Mouse (Mus musculus) thymus, postnatal 36 days (tissue): ENCODE results near the gene Taf10.
"Not testable (repeated sequence)": the region's sequence is repeated elsewhere in the genome, so short reads cannot be mapped to it uniquely, and the experiment has no call there.

Experiments
- DNase-seq, 2 experiments: peaks; one replicate each; pipeline ENCODE4 v3.0.0; 2022; ENCODE audit warnings: mixed read lengths in 2 of 2

Taf10 gene

DNA sequence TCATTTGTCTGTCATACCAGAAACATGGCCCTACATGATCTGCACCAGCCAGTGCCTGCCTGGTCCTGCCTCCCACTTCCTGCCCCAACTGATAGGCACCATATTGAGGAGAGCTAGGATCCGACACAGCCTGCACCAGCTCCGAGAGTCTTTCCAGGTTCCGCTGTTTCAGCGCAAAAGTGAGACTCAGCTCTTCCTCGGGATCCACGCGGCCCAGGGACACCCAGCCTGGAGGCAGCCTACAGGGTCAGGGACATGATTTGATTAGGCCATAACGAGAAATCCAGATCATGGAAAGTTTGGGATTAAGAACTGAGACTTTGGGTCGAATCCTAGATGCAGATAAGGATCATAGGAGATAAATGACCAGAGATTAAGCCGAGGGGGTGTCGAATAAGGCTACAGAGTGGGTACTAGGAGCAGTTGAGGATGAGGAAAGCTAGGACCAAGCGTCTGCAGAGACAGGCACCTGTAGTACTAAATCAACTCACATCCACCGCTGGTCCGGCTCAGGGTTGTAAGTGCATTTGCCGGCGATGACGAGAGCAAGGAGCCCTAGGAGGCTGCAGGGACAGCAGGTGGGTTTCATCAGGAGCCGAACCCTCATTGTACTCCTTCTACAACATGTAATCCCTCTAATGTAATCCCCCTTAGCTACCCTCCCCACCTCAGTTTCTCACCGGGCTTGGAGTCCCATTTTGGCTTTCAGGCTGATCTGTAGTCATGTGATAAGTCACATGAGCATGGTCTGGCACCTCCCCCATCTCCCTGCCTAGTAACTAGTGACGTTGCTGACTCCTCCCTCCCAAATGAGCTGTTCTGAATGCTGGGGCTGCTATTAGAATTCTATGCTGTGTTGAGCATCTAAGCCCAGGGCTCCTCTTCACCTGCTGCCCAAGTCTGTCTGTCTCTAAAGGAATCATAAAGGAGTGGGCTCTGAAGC lies 7.6 kb upstream of the Taf10 start, which contains the start of gene Tpp1:
Tpp1 (minus strand) TSS at position 745 of the 943 bp plus-strand sequence.
- DNase-seq = peak; percentile 86 to 89

DNA sequence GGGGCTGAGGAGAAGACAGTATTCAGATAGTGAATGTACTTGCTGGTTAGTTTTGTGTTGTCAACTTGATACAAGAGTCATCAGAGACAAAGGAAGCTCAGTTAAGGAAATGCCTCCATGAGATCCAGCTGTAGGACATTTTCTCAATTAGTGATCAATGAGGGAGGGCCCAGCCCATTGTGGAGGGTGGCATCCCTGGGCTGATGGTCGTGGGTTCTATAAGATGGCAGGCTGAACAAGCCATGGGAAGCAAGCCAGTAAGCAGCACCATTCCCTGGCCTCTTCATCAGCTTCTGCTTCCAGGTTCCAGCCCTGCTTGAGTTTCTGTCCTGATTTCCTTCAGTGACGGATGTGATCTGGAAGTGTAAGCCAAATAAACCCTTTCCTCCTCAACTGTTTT lies 3.6 kb upstream of the Taf10 start:
- DNase-seq = no peak

DNA sequence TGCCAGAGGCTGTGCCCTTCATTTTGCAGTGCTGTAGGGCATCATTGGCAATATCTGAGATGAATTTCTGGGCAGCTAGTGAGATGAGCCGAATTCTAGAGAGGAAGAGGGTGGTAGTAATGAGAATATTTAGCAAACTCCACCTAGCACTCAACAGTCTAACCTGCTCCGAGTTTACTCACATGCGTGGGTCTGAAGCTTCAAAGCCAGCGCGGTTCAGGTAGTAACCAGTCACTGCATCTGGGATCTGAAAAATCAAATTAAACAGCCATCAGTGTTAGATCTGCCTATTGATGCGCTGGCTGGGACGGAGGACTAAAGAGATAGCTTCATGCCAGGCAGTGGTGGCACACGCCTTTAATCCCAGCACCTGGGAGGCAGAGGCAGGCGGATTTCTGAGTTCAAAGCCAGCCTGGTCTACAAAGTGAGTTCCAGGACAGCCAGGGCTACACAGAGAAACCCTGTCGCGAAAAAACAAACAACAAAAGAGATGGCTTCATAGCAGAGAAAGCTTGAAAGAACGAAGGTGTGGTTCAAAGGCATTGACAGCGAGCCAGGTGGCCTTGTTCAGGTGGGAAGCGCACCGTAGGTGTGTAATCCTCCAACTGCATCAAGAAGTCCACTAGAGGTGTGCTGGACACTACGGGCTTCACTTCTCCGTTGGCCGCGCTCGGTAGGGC lies 775 bp downstream of the Taf10 start:
- DNase-seq = not testable (repeated sequence)

DNA sequence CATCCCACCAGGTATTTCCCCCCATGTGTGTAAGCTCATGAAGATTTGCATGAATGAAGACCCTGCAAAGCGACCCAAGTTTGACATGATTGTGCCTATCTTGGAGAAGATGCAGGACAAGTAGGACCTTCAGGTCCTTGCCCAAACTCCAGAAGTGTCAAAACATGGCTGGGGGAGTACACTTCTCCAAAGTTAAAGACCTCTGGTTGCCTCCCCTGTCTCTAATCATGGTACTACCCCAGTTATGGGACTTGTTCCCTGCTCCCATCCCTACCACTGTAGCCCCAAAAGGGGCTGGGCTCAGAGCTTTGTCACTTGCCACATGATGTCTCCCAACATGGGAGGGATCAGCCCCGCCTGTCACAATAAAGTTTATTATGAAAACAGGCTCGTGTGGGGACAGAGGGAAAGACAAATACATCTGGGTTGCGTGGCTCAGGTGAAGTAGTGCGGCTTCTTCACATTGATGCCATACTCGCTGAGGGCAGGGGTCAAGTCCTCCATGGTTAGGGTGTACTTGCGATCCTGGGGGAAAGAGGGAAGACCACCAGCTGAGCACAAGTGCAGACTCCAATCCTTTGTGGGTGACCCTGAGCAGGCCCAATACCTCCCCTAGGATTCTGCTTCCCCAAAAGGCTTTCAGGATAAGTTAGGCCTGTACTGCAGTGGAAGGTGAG lies 1.5 kb downstream of the Taf10 start:
- DNase-seq = not testable (repeated sequence)

DNA sequence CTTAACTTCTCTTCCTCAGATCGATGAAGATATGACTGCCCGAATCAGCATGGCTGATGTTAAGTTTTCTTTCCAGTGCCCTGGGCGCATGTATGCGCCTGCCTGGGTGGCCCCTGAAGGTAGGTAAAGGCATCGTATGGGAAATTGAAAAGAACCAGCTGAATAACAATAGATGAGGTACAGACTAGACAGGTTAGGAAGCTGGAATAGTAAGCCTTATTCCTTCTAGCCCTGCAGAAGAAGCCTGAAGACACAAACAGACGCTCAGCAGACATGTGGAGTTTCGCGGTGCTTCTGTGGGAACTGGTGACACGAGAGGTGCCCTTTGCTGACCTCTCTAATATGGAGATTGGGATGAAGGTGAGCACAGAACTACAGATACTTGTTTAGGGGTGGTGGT lies 2.2 kb downstream of the Taf10 start:
- no peak for DNase-seq

DNA sequence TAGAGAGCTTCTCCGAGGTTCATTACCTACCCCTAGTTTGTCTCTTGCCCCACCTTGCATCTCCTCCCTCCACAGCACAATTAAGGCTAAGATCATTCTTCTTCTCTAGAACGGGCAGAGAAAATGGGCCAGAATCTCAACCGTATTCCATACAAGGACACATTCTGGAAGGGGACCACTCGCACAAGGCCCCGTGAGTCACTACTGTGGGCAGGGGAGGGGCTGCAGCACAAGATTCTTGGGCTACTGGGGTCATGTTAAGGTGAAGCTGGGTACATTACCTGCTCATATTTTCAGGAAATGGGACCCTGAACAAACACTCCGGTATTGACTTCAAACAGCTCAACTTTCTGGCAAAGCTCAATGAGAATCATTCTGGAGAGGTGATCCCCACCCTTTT lies 3.3 kb downstream of the Taf10 start:
- no peak for DNase-seq

DNA sequence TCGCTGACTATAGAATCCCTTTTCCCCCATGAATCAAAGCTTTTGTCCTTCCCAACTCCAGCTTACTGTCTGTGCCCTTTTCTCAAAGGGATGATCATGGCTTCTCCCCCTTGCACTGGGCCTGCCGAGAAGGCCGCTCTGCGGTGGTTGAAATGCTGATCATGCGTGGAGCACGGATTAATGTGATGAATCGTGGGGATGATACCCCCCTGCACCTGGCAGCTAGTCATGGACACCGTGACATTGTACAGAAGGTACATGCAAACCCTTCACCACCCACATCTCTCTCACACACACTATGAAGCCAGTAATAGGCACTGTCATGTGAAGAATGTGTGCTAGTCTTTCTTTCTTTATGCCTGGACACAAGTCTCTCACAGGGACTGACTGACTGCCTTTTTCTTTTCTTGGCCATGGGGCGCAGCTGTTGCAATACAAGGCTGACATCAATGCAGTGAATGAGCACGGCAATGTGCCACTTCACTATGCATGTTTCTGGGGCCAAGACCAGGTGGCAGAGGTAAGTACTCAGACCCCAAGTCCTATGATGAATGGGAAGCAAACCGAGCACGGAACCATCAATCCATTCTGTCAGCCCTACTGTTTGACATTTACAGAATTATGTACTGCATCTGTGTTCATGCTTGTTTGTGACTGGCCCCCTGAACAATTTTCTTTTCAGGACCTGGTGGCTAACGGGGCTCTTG lies 3.9 kb downstream of the Taf10 start:
- no peak for DNase-seq

DNA sequence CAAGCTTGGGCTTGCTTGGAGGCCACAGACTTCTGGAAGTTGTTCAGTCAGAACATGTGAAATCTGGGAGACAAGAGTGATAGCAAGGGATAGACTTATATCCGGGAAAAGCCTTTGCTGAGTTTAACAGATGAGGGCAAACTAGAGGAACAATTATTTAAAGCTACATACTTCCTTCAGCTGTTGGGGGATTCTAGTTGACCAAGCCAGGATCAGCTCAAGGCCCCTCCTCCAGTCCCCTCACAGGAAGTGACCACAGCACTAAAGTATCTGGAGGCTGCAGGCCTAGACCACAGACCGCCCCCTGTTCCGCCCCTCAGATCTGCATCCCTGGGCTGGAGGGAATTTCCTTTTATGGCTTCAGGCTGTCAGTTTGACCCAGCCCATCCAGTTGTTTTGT lies 5.2 kb downstream of the Taf10 start:
- no peak for DNase-seq

DNA sequence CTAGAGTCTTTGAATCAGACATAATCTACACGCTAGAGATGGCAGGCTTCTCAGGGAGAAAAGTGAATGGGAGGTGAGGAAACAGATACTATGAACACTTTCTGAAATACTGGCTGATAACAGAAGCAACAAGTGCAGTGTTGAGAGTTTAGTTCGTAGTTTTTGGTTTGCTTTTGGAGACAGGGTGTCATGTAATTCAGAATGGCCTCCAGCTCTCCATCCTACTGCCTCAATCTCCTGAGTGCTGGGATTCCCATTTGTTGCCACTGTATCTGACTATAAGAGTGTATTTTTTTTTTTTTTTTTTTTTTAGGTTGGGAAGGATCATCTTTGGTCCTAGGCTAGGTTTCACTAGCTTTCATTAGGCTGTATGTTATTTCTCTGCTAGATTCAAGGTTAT lies 5.9 kb downstream of the Taf10 start:
- DNase-seq = no peak

DNA sequence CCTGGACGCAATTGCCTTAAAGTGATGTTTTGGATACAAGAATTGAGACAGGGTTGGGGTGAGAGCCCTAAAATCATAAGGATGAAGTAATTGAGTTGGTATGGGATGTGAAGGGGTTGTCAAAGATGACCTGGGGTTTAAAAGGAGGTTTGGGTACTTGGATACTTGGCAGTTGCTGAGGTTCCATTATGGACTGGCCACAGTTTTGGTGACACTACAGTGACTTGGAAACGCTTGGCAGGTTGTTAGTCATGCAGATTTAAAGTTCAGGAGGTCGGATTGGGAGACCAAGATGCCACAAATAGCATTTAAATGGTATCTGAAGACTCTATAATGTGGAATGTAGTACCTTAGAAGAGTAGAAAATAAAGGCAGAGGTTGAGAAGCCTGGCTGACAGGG lies 6.5 kb downstream of the Taf10 start:
- DNase-seq = no peak

DNA sequence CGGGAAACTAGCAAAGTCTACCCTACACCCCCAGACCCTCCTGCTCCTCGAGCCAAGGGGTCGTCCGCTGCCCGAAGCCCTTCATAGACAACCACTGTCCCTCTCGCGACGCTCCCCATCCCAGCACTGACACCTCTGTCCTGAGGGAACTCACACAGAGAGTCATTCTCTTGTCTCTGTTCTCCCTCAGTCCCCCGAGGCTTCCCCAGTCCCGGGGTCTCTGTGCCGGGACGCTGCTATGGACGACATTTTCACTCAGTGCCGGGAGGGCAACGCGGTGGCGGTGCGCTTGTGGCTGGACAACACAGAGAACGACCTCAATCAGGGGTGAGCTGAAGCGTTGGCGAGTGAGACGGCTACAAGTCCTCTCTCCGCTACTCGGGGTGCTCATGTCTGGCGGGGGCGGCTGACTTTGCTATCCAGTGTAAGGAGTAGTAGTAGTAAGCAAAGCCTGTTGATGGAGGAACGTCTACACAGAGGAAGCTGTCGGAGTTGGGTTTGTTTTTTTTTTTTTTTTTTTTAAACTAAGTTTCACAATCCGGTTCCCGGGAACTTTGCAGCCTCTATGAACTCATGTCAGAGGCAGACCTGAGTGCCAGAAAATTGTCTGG lies 7.1 kb downstream of the Taf10 start, which contains the start of gene Rrp8:
Rrp8 (minus strand) TSS at position 475 of the 611 bp plus-strand sequence.
- peak; percentile 47 to 48 for DNase-seq

DNA sequence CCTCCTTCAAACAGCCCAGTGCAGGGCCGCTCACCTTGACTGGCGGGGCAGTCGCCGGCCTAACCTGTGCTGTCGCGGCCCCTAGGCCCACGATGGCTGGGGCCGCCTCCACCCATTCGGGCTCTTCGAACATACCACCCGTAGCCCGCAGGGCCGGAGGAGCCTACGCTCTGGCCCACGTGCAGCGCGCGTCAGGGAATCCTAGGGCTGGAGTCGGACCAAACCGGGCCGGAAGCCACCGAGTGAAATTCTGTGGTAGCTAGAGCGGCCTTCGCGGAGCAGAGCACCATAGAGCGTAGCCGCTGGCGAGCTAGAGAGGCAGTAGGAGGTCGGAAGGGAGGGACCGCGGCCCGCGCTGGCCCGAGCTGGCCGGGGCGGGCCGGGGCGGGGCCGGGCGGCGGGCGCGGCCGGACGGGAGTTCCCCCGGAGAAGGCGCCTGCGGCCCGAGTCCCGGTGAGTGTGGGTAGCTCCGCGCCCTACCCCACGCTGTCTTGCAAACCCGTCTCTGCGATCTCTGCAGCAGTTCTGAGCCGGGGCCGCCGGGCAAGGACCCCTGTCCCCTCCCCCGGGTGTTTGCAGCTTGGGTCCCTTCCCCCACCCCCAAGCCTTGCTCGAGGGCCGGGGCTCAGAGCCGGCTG lies 7.8 kb downstream of the Taf10 start, which contains the start of gene Ilk:
Ilk (plus strand) TSS at position 329 of the 638 bp plus-strand sequence.
- peak; percentile 83 to 87 for DNase-seq

DNA sequence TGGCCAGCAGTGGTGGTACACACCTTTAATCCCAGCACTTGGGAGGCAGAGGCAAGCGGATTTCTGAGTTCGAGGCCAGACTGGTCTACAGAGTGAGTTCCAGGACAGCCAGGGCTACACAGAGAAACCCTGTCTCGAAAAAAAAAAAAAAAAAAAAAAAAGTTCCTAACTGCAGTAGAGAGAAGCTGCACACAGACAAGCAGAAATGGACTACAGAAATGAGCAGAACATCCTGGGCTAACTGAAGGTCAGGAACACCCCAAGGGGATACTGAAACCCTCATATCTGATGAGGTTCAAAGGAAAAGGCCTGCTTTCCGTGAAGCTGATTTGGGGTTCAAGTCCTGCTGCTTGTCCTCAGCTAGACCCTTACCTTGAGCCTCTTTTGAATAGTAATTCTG lies 8.7 kb downstream of the Taf10 start:
- not testable (repeated sequence) for DNase-seq

DNA sequence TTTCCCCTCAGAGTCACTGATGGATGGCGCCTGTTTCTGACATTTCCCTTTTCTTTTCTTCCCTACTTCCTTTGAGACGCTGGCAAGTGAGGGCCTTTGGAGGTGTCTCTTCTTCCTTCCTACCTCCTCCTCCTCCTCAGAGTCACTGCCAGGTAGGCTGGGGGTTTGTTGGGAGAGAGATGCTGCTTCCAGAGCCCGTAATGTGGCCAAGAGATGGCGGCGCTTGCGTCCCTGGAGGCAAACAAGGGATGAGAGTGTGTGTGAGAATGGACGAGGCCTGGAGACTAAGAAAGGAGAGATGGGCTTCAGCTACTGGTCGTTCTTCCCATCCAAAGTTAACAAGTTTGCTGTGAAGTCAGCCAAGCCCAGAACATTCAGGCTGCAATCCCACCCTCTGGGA lies 9.3 kb downstream of the Taf10 start:
- DNase-seq = no peak

DNA sequence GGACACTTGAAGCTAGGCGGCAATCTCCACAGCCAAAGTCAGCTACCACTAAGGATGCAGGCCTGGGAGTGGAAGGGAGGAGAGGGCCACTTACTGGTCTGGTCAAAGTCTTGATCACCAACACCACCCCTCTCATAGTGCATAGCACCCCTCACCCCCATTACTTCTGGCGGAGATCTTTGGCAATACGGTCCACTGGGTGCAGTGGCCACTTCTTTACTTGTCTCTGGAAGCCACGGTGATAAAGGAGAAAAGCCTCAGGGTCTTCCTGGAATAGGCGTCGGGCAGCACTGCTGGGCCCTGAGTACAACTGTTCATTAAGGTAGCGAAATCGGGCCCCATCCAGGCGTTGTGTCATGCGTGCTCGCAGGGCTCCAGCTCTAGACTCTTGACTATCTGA lies 10.3 kb downstream of the Taf10 start:
- no peak for DNase-seq

DNA sequence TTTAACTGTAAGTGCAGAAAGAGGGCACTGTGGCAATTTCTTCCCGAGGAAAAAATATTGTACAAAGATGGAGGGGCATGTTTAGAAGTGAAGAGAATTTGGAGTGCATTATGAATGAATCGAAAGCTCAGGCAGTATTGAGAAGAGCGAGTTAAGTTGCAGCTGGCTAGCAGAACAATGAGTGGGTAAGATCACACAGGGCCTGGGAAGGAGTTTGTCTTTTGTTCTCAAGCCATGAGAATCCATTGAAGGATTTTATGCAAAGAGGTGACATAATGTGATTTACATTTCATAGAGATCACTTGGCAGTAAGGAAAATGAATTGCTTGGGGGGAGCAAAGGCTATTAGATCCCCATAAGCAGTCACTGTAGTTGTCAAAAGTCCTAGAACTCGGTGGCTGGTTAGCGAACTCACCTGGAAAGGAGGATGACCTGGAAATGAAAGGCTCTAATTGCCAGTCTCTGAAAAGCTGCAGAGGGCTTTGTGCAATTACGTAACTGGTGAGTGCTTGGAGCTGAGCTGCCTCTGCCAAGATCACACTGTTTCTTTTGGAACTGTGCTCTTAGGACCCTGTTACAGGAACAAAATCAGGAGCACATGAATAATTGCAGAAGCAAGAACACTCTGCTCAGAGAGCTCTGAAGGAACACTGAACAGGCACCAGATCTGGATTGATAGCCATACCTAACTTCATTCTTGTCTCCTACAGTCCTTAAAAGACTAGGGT lies 15.3 kb downstream of the Taf10 start:
- DNase-seq = no peak

DNA sequence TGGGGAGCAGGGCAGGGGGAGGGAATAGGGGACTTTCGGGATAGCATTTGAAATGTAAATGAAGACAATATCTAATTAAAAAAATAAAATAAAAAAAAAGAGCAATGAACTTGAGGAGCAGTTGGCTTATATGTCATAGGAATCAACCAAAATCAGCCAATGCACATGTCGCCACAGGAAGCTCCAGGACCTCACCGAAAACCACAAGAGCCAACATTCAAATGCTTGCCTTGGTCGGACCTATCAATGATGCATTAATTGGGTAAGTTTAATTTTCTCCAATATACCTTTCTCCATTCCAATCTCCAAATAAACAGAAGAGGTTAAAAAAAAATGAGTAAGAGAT lies 17.2 kb downstream of the Taf10 start:
- DNase-seq = no peak

DNA sequence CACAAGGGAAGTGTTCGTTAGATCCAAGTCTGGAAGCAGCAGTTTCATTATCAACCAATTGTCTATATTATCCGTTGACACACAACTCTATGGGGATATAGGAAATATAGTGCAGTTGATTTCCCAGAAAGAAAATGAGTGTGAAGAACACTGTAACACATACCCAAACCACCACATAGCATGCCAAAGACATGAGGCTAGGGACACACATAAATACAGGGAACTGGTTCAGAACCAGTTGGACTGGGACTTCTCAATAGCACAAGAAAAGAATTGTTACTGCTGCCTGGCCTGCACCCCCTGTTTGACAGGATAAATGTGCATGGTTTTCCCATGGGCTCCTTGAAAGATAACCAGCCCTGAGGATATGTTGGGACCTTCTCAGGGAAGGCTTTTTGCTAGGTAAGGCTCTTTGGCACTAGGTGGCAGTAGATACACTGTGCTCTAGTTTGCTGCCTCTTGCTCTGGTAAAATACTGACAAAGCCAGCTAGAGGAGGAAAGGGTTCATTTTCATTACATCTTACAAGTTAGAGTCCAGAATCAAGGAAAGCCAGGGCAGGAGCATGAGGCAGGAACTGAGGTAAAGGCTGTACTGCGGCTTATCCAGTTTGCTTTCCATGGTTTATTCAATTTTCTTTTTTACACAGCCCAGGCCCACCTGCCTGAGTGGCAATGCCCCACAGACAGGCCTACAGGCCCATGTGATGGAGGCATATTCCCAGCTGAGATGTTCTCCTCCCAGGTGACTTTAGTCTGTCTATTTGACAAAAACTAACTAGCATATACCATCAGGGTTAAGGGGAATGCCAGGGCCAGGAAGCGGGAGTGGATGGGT lies 17.8 kb downstream of the Taf10 start:
- DNase-seq = peak in 1 of 2 experiments; percentile 15

DNA sequence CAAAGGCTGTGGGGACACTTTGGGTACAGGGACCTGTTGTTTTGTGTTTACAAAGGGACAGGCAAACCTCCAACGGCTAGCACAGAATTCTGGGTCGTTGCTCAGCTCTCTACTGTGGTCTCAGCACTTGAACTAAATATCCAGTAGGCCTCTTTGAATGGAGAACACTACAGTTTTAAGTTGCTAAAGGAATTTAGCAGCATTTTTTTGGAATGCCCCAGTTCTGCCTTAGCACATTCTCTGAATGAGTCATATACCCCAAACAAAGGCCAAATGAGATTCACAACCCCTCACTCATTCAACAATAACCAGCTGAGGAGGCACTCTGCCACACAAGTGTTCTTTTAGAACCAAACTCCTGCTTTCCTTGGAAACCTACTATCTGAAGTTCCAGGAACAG lies 22.2 kb downstream of the Taf10 start:
- DNase-seq = no peak

DNA sequence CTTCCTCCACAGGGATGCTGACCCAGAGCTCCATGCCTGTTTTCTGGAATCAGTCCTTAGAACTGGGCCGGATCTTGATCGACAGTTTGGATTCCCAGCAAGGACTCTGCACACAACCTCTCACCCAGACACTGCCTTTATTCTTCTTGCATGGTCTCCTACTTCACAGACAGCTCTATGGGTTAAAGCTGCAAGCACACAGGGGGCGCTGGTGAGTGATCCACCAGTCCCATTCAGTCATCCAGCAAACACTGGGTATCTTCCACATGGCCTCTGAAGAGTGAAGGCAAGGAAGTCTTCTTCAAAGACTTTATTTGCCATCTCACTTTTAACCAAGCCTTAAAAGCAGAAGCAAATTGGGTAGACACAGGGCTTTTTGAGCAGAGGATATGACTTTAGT lies 28.8 kb downstream of the Taf10 start:
- peak; percentile 13 to 20 for DNase-seq
